Mouse (Mus musculus): Measurements from ENCODE around the gene Epyc.

GRCm38 (mm10) chr10:97702321-97702720 is 58.5 kb downstream of the Epyc start:
- TF ChIP-seq POLR2A (IDR thresholded peaks at IDR 0.05; ENCODE audit: low read depth, low read length) (no peak), CTCF (IDR thresholded peaks at IDR 0.05; ENCODE audit: extremely low read depth, insufficient read length, insufficient replicate concordance, low read depth, low read length) (no peak)

Measured in small intestine, adult 2 months (tissue).